Mouse (Mus musculus) spleen, adult 18-20 months (tissue): Measurements from ENCODE around the gene Hagh.

Source experiments
- DNase-seq, 2 experiments: peaks; one replicate each; pipeline ENCODE4 v3.0.0; 2022; ENCODE audit warnings: mixed read lengths in 2 of 2

Gene Hagh

DNA sequence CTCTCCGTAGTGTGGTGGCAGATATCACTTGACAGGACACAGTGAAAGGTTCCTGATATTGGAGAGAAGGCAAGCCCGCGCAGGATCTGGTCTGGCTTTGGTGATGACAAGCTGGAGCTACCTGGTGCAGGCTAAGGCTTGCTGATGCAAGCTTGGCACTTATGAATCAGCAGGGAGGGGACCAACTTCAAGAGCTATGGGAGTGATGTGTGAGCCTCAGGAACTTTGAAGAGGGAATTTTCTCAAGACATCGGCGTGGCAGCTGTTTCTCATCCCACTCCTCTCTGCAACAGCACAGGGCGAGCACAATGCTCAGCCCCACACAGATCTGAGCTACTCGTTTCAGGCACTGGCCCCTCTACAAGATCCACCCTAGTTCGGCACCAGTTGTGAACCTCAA lies at the start of gene Hagh:
Hagh (plus strand) TSS at position 302 of the 400 bp plus-strand sequence.
- no peak for DNase-seq

DNA sequence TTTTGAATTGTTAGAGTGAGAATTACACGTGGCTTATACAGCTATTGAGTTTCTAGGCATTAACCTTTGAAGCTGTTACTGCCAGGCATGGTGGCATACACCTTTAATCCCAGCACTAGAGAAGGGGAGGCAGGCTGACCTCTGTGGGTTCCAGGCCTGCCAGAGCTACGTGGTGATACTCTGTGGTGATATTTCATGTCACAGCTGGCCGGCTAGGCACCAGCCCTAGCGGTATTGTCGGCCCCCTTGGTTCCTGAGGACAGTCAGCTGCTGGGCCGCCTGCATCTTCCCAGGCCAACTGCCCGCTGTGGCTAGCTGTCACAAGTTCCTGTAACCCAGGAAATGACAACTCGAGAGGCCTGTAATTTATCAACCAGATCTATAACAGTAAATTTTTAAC lies 47.8 kb upstream of the Hagh start:
- no peak for DNase-seq

- no peak for DNase-seq
Observed at GRCm38 (mm10) chr17:24794791-24795190, 45.2 kb upstream of the Hagh start.

- no peak for DNase-seq
Observed at GRCm38 (mm10) chr17:24796969-24797368, 43.0 kb upstream of the Hagh start.

DNA sequence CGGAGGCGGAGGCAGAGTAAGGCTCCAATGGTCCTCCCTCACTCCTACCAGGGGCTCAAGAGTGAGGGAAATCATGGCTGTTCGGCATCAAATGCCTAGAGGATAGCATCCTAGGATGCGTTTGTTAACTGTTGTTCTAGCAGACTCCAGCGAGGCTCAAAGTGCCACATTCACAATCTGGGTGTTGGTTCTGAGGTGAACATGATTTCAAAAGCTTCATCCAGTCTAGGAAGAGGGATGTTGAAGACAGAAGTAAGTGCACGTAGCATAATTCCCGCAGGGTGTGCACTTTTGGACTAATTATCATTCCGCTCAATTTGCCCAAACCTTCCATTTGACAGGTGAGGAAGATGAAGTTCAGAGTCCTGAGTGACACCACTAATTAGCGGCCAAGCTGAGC lies 41.7 kb upstream of the Hagh start:
- no peak for DNase-seq

GRCm38 (mm10) chr17:24799476-24799875 lies 40.5 kb upstream of the Hagh start:
- no peak for DNase-seq

- no peak for DNase-seq
Observed at GRCm38 (mm10) chr17:24800524-24800923, 39.4 kb upstream of the Hagh start.

GRCm38 (mm10) chr17:24803952-24804951 lies 35.7 kb upstream of the Hagh start, which contains the start of gene Meiob:
Gene Meiob (plus strand): TSS chr17:24804289.
- peak; percentile 61 to 79 for DNase-seq

DNA sequence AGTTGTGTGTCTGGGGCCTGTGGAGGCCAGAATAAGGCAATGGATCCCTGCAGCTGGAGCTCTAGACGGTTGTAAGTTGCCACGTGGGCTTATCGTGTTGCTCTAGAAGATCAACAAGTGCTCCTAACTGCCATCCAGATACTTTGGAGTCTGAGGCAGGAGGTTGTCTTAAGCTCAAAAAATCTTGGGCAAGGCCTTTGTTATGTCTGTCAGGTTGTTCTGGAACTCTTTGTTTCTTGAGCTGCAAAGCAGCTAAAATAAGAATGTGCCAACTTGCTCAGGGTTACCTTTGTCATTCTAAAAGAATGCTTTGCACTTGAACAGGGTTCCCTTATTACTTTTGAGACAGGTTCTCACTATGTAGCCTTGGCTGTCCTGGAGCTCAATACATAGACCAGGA lies 28.7 kb upstream of the Hagh start:
- no peak for DNase-seq

DNA sequence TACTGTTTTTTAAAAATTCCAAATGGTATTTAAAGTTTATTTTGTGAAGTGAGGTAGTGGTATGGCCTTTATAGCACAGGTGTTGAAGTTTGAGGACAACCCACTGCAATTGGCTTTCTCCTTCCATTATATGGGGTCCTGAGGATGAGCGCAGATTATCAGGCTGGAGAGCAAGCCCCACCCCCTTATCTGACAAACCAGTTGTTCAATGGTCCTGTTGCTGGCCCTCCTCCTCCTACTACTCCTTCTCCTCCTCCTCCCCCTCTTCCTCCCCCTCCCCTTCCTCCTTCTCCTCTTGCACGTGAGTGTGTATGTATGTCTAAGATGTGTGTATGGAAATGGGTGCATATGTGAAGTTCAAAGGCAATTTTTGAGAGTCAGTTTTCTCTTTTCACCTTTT lies 27.7 kb upstream of the Hagh start:
- no peak for DNase-seq

DNA sequence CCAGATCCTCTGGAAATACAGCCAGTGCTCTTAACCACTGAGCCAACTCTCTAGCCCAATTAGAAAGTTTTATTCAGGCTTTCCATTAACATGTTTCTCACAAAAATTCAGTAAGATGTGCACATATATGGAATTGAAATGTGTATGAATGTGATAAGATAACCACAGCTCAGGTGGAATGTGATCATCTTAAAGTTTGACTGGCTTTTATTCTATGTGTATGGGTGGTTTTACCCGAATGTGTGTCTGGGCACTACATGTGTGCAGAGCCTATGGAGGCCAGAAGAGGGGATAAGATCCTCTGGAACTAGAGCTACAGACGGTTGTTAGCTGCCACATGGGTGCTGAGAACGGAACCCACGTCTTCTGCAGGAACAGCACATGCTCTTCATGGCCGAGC lies 24.7 kb upstream of the Hagh start:
- DNase-seq, result no peak

GRCm38 (mm10) chr17:24817503-24817902 lies 22.4 kb upstream of the Hagh start:
- DNase-seq, result no peak

DNA sequence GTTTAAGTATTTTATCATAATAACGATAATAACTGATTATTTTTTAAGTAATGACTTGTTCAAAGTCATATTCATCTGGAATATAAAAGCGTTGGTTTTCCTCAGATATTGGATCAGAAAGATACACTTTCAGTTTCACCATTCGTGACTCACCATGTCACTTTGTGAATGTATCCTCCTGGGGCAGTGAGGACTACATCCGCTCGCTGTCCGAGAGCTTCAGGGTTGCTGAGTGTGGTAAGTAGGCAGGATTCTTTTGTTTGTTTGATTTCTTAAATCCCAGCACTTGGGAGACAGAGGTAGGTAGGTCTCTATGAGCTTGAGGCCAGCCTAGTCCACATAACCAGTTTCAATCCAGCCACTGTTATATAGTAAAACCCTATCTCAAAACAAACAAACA lies 21.8 kb upstream of the Hagh start:
- DNase-seq, result no peak

GRCm38 (mm10) chr17:24819469-24819868 lies 20.5 kb upstream of the Hagh start:
- DNase-seq, result no peak

DNA sequence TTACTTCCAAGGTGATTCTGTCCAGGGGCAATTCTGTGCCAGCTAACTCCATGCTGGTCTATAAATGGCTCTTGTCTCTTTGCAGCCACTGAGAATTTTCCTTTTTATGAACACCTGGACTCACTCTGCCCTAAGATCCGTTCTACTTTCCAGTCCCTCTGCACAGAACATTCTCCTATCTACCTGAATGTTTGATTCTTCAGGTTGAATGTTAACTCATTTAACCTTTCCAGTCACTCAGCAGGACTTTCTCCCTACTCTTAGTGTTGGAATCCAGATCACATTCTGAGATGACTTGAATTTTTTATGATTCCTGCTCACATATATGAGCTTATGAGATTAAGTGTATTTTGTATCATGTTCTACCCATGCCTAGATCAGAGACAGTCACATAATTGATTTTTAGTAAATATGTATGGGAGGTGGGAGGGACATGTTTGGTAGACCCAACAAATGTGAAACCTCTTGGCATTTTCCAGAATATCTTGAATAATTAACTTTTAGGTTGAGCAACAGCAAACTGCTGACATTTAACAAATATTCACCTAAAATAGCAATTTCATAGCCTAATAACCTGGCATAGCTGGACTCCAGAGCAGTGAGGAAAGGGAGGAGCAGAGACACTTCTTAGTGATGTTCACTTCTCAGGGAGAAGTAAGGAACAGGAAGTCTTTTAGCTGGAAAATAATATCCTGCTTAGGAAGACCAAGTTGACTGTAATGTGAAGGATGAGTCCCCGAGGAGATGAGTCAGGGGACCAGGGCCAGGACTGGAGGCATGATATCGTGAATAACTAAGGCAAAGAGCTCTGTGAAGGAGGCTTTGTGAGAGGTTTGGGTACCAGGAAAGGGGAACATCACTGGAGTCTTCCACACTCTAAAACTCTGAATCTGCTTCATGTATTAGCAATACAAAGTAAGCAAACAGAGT lies 18.3 kb upstream of the Hagh start:
- no peak for DNase-seq

DNA sequence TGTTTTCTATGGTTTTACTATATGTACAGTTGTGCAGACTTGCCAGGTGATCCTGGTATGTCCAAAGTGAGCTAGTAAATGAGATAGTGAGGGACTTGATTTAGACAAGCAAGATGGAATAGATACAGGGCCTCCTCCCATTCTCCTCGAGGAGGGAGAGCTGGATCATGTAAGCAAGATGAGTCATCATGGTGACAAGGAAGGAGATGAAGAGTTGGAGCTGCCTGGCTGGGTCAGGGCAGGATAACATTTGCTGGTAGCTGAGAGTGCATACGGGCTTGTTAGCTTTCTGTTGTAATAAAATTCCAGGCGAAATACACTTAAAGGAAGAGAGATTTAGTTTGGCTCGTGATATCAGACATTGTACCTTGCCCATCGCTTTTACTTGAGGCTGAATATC lies 398 bp downstream of the Hagh start:
- no peak for DNase-seq

DNA sequence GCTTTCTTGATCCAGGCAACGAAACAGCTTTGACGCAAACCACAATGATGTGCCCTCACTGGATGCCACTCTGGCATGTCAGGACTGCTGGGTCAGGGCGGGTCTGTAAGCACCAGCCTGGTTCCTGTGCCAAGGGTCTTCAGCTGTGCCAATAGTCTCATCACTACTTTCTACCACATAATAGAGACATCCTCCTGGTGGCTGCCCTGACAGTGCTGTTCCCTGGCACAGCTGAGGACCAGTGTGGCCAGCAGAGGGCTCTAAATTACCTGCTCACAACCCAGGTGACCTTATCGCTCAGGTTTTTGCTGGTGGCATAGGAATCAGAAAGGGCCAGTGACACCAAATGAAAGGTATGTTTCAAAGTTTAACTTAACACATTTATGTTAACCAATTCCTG lies 1.2 kb downstream of the Hagh start:
- peak in 1 of 2 experiments; percentile 38 for DNase-seq

- DNase-seq, result no peak
Observed at GRCm38 (mm10) chr17:24842631-24843030, 2.7 kb downstream of the Hagh start.

GRCm38 (mm10) chr17:24844525-24844924 lies 4.6 kb downstream of the Hagh start:
- DNase-seq, result no peak

- no peak for DNase-seq
Observed at GRCm38 (mm10) chr17:24847386-24847785, 7.4 kb downstream of the Hagh start.

- DNase-seq, result no peak
Observed at GRCm38 (mm10) chr17:24848600-24849031, 8.7 kb downstream of the Hagh start.

DNA sequence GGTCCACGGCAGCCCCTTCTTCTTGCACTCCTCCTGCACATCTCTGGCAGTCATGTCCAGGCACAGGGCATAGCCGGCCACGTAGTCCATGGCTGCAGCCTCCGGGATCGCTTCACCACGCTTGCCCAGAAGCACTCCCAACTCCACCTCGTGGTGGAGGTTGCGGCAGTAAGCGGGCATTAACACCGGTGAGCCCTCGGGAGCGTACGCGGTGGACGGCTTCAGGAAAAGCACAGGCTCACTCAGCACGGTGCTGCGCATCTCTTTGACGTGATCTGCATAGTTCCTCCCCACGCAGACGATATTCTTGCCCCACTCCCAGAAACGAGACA lies 9.8 kb downstream of the Hagh start:
- no peak for DNase-seq

- peak; percentile 86 to 90 for DNase-seq
Observed at GRCm38 (mm10) chr17:24850065-24850772, 10.3 kb downstream of the Hagh start, which contains the start of gene Fahd1. Gene Fahd1 (minus strand): TSS chr17:24850364.
